Mouse (Mus musculus): ENCODE measurements around the gene Snap25.
A peak's percentile ranks its signal among the peaks of the same experiment; 100 is the strongest.

Snap25 gene

GRCm38 (mm10) chr2:136713299-136713758 lies at the start of gene Snap25:
TSS of gene Snap25 (plus strand) at chr2:136713453.
- peak; percentile 90 to 93 for DNase-seq

- DNase-seq, result no peak
Observed at GRCm38 (mm10) chr2:136666951-136667350, 46.3 kb upstream of the Snap25 start.

GRCm38 (mm10) chr2:136669183-136669582 lies 44.1 kb upstream of the Snap25 start:
- no peak for DNase-seq

- no peak for DNase-seq
Observed at GRCm38 (mm10) chr2:136669665-136670064, 43.6 kb upstream of the Snap25 start.

GRCm38 (mm10) chr2:136670539-136671271 lies 42.5 kb upstream of the Snap25 start:
- DNase-seq, result peak; percentile 73 to 79

GRCm38 (mm10) chr2:136674077-136674757 lies 39.0 kb upstream of the Snap25 start:
- DNase-seq, result peak; percentile 77 to 84

- no peak for DNase-seq
Observed at GRCm38 (mm10) chr2:136676196-136676595, 37.1 kb upstream of the Snap25 start.

- no peak for DNase-seq
Observed at GRCm38 (mm10) chr2:136676918-136677445, 36.3 kb upstream of the Snap25 start.

GRCm38 (mm10) chr2:136678321-136679161 lies 34.7 kb upstream of the Snap25 start:
- peak; percentile 87 to 91 for DNase-seq

GRCm38 (mm10) chr2:136679280-136680221 lies 33.7 kb upstream of the Snap25 start:
- peak; percentile 74 to 76 for DNase-seq

- DNase-seq, result no peak
Observed at GRCm38 (mm10) chr2:136682146-136682860, 30.9 kb upstream of the Snap25 start.

- DNase-seq, result peak; percentile 76 to 93
Observed at GRCm38 (mm10) chr2:136686195-136686594, 27.1 kb upstream of the Snap25 start.

GRCm38 (mm10) chr2:136687316-136687715 lies 25.9 kb upstream of the Snap25 start:
- DNase-seq, result peak in 1 of 2 experiments; percentile 48

GRCm38 (mm10) chr2:136689476-136689875 lies 23.8 kb upstream of the Snap25 start:
- DNase-seq, result no peak

GRCm38 (mm10) chr2:136691681-136692080 lies 21.6 kb upstream of the Snap25 start:
- no peak for DNase-seq

GRCm38 (mm10) chr2:136699429-136700227 lies 13.6 kb upstream of the Snap25 start:
- no peak for DNase-seq

- DNase-seq, result peak; percentile 61 to 78
Observed at GRCm38 (mm10) chr2:136703376-136703775, 9.9 kb upstream of the Snap25 start.

- no peak for DNase-seq
Observed at GRCm38 (mm10) chr2:136711155-136711554, 2.1 kb upstream of the Snap25 start.

- peak; percentile 71 to 80 for DNase-seq
Observed at GRCm38 (mm10) chr2:136711746-136712440, 1.4 kb upstream of the Snap25 start.
